Mouse (Mus musculus): ENCODE measurements around the gene Gm20379. TPM values are rescaled to one million over a fixed set of nuclear protein-coding genes. Genes with fewer than 3 reads are reported as not detected.

The Gm20379 gene
- polyA plus RNA-seq, 1 experiment: not detected

DNA sequence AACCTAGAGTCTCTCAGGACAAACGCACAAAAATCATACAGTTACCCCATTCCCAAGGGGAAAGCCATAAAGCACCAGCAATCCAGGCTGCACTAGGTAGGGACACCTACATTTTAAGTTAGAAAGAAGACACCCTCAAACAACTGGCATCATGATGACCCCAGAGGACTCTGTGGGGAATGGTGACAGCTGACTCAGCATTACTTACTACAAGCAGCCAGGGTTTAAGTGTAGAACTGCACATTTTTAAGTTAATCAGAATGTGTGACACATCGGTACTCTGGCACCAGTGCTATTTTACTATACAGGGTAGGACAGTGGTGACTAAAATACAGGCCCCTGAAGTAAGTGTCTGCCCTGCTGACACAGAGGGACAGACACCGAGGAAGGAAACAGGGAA, 24.8 kb downstream of the Gm20379 start:
- TF ChIP-seq CTCF (IDR thresholded peaks at IDR 0.05; ENCODE audit: insufficient read depth, low read length) (no peak), POLR2A (IDR thresholded peaks at IDR 0.05; ENCODE audit: borderline replicate concordance, extremely low read depth, low read depth, low read length) (no peak)
- Histone ChIP-seq H3K4me3 (replicated peaks; ENCODE audit: extremely low read depth, low read depth, low read length) (no peak overlapping the region), H3K4me1 (ENCODE audit: control insufficient read depth, insufficient read depth, low read length) (no peaks in the 10 kb centered on the region)
- DNase-seq: no peak
- 96% methylated on average over 3 of the region's 3 CpGs for WGBS

DNA sequence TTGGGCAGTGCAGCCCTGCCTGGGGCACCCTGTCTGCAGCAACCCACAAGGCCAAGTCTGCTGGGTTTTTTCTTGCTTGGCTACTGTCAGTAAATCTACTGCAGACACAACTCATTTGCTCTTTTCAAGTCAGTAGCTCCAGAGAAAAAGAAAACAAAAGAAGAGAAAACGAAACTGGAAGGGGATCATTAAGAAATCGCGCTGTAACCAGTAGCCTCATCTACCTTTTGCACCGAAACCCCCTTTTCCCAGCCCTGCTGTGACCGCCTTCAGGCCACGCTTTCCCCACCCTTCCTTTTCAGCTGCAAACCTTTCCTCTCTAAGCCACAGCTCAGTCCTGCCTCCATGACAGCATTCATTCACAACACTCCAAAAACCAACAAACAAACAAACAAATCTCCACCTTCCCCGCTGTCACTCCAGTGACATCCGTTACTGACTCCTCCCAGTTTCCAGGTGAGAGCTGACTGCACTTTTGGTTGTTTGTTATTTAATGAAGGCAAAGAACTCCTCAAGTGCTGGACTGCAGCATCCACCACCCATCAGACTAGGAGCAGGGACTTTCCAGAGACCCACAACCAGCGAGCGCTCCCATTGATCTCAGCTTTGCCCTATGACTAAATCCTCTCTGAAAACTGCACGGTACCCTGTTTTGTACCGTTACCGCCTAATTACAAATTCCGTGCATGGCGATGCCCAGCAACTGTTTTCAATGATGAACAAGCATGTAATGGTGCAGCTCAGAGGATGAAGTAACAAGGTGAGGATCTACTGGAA, 26.5 kb downstream of the Gm20379 start:
- Histone ChIP-seq H3K4me3 (replicated peaks; ENCODE audit: extremely low read depth, low read depth, low read length) (no peak overlapping the region), H3K4me1 (ENCODE audit: control insufficient read depth, insufficient read depth, low read length) (no peaks in the 10 kb centered on the region)
- WGBS: 88% methylated on average over 15 of the region's 15 CpGs
- no peak for TF ChIP-seq CTCF (IDR thresholded peaks at IDR 0.05; ENCODE audit: insufficient read depth, low read length)
- TF ChIP-seq POLR2A (IDR thresholded peaks at IDR 0.05; ENCODE audit: borderline replicate concordance, extremely low read depth, low read depth, low read length): no peak
- DNase-seq: no peak

DNA sequence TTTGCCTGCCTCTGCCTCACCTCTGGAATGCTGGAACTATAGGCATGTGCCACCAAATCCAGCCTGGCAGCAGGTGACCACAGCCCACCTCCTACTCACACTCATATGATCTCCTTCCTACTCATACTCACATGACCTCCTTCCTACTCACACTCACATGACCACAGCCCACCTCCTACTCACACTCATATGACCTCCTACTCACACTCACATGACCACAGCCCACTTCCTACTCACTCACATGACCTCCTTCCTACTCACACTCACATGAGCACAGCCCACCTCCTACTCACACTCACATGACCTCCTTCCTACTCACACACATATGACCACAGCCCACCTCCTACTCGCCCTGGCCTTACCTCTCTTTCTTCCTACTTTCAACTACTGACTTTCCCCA, 31.1 kb downstream of the Gm20379 start:
- Histone ChIP-seq H3K4me1 (ENCODE audit: control insufficient read depth, insufficient read depth, low read length) (no peaks in the 10 kb centered on the region), H3K4me3 (replicated peaks; ENCODE audit: extremely low read depth, low read depth, low read length) (no peak overlapping the region)
- 84% methylated on average over 1 of the region's 1 CpGs for WGBS
- DNase-seq: no peak
- no peak for TF ChIP-seq CTCF (IDR thresholded peaks at IDR 0.05; ENCODE audit: insufficient read depth, low read length)
- no peak for TF ChIP-seq POLR2A (IDR thresholded peaks at IDR 0.05; ENCODE audit: borderline replicate concordance, extremely low read depth, low read depth, low read length)

DNA sequence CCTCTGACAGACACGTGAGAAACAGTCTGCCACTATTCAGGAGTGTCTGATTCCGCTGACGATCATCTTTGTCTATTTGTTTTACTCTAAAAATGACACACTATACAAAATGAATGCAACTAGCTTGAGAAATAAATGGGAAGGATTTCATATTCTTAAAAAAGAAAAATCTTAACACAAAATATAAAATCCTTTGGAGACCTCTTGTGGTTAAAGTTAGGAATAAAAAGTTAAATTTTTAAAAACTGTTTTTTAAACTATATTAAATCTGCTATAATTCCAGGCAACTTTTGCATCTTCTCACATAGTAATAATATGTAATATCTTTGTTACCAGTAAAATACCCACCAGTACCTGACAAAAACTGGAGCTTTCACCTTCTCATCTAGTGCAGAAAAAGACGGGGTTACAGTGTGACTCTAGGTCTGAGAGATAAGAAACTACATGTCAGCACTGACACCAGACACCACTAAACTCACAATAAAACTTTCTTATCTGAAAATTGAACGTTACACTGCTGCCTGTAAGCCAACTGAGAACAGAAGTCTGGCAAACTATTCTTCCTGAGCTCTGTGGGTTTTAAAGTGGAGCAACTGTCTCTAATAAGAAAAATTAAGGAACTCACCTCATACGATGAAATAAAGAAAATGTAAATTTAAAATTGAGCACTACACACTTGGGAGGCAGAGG, 32.1 kb downstream of the Gm20379 start:
- WGBS: 70% methylated on average over 6 of the region's 6 CpGs
- Histone ChIP-seq H3K4me3 (replicated peaks; ENCODE audit: extremely low read depth, low read depth, low read length) (no peak overlapping the region), H3K4me1 (ENCODE audit: control insufficient read depth, insufficient read depth, low read length) (no peaks in the 10 kb centered on the region)
- no peak for TF ChIP-seq CTCF (IDR thresholded peaks at IDR 0.05; ENCODE audit: insufficient read depth, low read length)
- no peak for TF ChIP-seq POLR2A (IDR thresholded peaks at IDR 0.05; ENCODE audit: borderline replicate concordance, extremely low read depth, low read depth, low read length)
- no peak for DNase-seq

DNA sequence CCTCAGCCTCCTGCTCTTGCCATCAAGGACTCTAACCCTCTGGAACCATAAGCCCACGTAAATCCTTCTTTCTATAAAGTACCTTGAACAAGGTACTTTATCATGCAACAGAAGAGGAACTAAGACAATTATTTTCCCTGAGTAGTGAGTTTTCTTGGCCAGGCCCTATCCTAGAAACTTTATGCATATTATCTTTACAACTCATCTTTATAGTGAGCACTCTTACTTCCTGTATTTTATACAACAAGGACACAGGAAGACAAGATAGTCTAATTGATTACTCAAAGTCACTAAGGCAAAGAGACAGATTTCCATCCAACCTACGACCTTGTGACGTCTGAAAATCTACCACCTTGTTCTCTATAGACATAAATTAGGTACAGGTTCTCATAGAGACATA, 34.0 kb downstream of the Gm20379 start:
- Histone ChIP-seq H3K4me3 (replicated peaks; ENCODE audit: extremely low read depth, low read depth, low read length) (no peak overlapping the region), H3K4me1 (ENCODE audit: control insufficient read depth, insufficient read depth, low read length) (no peaks in the 10 kb centered on the region)
- TF ChIP-seq CTCF (IDR thresholded peaks at IDR 0.05; ENCODE audit: insufficient read depth, low read length): no peak
- TF ChIP-seq POLR2A (IDR thresholded peaks at IDR 0.05; ENCODE audit: borderline replicate concordance, extremely low read depth, low read depth, low read length): no peak
- DNase-seq: no peak
- 68% methylated on average over 3 of the region's 3 CpGs for WGBS

DNA sequence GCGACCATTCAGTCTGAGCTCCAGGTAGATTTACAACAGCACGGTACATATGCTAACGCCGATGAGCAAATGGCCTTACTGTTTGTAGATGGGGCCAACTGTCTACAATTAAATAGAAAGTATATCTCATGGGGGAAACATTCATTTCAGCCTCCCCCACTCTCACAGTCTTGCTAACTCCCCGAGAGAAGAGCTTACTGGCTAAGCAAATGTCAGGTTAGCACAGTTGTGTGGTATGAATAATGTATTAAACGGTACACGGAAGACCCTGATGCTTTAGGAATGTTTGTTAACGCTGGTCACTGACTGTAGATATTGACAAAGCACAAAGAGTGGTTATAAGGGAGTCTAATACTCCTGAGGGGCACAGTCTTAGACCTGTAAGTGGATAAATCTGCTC, 38.3 kb downstream of the Gm20379 start:
- DNase-seq: no peak
- no peak overlapping the region for H3K4me3 ChIP-seq (replicated peaks; ENCODE audit: extremely low read depth, low read depth, low read length)
- 94% methylated on average over 8 of the region's 8 CpGs for WGBS

DNA sequence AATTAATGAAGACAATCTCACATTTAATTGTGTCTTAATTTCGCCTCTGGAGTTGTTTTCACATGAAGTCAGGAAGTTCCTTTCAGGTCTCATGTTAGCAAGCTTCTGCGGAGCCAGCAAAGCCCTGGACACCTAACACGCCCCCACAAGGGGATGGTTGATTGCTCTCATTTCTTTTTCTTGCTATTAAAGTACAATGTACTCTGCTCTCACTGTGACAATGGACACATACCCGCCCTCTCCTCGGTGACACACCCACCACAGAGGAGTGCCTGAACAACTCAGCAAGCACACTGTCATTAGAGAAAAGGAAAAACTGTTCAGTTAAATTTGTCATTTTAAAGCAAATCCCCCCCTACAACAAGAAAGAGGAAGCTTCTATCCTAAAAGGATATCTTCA, 40.6 kb downstream of the Gm20379 start:
- WGBS: 89% methylated on average over 5 of the region's 5 CpGs
- H3K4me3 ChIP-seq (replicated peaks; ENCODE audit: extremely low read depth, low read depth, low read length): no peak overlapping the region
- no peaks in the 10 kb centered on the region for H3K4me1 ChIP-seq (ENCODE audit: control insufficient read depth, insufficient read depth, low read length)
- TF ChIP-seq CTCF (IDR thresholded peaks at IDR 0.05; ENCODE audit: insufficient read depth, low read length): no peak
- no peak for TF ChIP-seq POLR2A (IDR thresholded peaks at IDR 0.05; ENCODE audit: borderline replicate concordance, extremely low read depth, low read depth, low read length)
- no peak for DNase-seq

More for the DNA sequence above, 38.3 kb downstream of the Gm20379 start:
- TF ChIP-seq CTCF (IDR thresholded peaks at IDR 0.05; ENCODE audit: insufficient read depth, low read length): no peak
- H3K4me1 ChIP-seq (ENCODE audit: control insufficient read depth, insufficient read depth, low read length): no peaks in the 10 kb centered on the region

DNA sequence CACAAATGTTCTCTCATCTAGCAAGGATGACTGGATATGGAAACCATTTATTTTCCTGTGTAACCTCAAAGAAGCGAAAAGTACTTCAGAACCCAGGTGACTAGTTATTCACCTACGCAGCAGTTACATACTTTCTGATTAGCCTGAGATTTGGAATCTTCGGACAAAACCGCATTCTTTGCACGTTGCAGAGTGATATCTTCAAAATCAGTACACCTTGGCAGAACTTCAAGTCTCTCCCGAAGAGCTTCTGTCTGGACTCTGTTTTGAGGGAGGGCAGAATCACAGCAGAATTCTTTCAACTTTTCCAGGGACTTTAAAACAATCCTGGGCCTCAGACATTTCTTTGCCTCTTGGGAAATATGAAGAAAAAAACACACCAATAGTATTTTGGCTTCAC, 45.3 kb downstream of the Gm20379 start:
- 69% methylated on average over 6 of the region's 6 CpGs for WGBS
- Histone ChIP-seq H3K4me3 (replicated peaks; ENCODE audit: extremely low read depth, low read depth, low read length) (no peak overlapping the region), H3K4me1 (ENCODE audit: control insufficient read depth, insufficient read depth, low read length) (peaks cover 2% of the 10 kb centered on the region; the same call in 1 of the 2 replicates)
- DNase-seq: no peak
- no peak for TF ChIP-seq CTCF (IDR thresholded peaks at IDR 0.05; ENCODE audit: insufficient read depth, low read length)
- no peak for TF ChIP-seq POLR2A (IDR thresholded peaks at IDR 0.05; ENCODE audit: borderline replicate concordance, extremely low read depth, low read depth, low read length)

DNA sequence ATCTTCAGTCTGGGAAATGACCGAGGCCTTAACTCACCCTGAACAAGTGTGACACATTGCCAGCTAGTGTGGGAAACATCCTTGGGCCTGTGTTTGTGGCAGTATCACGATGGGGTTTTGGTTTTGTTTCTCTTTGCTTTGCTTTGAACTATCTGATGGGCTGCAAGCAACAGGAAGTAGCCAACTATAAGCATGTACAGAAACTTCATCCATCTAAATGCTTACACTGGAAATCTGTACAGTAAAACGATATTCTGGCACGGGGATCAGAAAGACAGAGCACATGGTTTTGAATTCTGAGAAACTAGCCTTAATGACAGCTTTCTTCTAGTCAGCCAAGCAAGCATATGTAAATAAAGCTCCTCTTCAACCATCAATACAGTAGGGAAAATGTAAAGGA, 48.2 kb downstream of the Gm20379 start:
- H3K4me1 ChIP-seq (ENCODE audit: control insufficient read depth, insufficient read depth, low read length): peaks cover 2% of the 10 kb centered on the region; the same call in 1 of the 2 replicates
- TF ChIP-seq CTCF (IDR thresholded peaks at IDR 0.05; ENCODE audit: insufficient read depth, low read length): no peak
- no peak for TF ChIP-seq POLR2A (IDR thresholded peaks at IDR 0.05; ENCODE audit: borderline replicate concordance, extremely low read depth, low read depth, low read length)
- 4% methylated on average over 4 of the region's 4 CpGs for WGBS
- DNase-seq: no peak
- peak overlapping the region; percentile 77 for H3K4me3 ChIP-seq (replicated peaks; ENCODE audit: extremely low read depth, low read depth, low read length)
